In the genomic region with DNA sequence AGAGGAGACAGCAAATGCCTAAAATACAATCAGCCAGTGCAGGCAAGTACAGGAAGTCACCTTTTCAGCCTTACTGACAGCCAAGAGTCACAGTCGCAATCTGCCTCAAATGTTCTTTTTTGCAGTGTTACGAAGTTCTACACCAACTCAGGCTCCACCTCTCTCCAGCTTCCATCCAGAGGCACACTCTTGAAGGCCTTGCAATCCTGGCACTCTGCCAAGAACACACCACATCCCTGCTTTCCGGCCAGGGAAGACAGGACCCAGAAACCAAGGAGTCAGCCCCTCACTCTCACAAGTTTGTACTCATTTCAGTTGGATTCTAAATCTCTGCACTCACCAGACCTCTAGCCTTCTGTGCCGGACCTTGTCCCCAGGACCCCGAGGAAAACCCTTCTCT, we compare ENCODE assay signal across 11 mouse cellular contexts.
A peak's percentile ranks its signal among the peaks of the same experiment; 100 is the strongest.
DNase-seq lines count a peak whose midpoint lies in the region; ATAC-seq lines count a peak whose summit lies in the region.
"Had no signal": no experiment of that assay in that cellular context is flagged by ENCODE, and none has a peak within 500 bp of the region (broad histone marks: within the 10 kb centered on the region; RNA-seq: fewer than 3 reads in every experiment).

No protein-coding gene starts in this region.

- H3K27me3 ChIP-seq in kidney, embryonic 16.5 days (ENCODE audit: insufficient read depth, low read length), result no peaks in the 10 kb centered on the region
- no peaks in the 10 kb centered on the region for H3K27me3 ChIP-seq in liver, embryonic 11.5 days (replicated peaks; ENCODE audit: control insufficient read depth, insufficient read depth, low read length)
- H3K27me3 ChIP-seq: neural tube, embryonic 13.5 days; Patski had no signal

- H3K4me1 ChIP-seq in kidney, embryonic 16.5 days (ENCODE audit: insufficient read depth, low read length), result peaks cover 18% of the 10 kb centered on the region
- peaks cover 5% of the 10 kb centered on the region; the same call in 1 of the 2 replicates for H3K4me1 ChIP-seq in liver, embryonic 11.5 days (replicated peaks; ENCODE audit: control insufficient read depth, insufficient read depth, low read length)

- ATAC-seq in kidney, embryonic 16.5 days (ENCODE audit: low FRiP score, low TSS enrichment), result no peak
- no peak for ATAC-seq in liver, embryonic 11.5 days (replicated peaks; ENCODE audit: low FRiP score)

- 53% methylated on average over 5 of the region's 5 CpGs for WGBS in kidney, embryonic 16.5 days
- 76% methylated on average over 5 of the region's 5 CpGs for WGBS in liver, embryonic 11.5 days

- H3K9ac ChIP-seq in kidney, embryonic 16.5 days (replicated peaks; ENCODE audit: low read length), result no peak overlapping the region
- H3K9ac ChIP-seq in liver, embryonic 11.5 days (ENCODE audit: low read depth, low read length), result no peak overlapping the region
- H3K9ac ChIP-seq: limb, embryonic 13.5 days; neural tube, embryonic 13.5 days had no signal

- H3K4me2 ChIP-seq in kidney, embryonic 16.5 days (replicated peaks; ENCODE audit: low read depth, low read length), result no peak overlapping the region
- H3K4me2 ChIP-seq in liver, embryonic 11.5 days, result no peak overlapping the region
- H3K4me2 ChIP-seq: limb, embryonic 13.5 days; neural tube, embryonic 13.5 days had no signal

- H3K9me3 ChIP-seq in kidney, embryonic 16.5 days (ENCODE audit: low read length), result no peaks in the 10 kb centered on the region
- no peaks in the 10 kb centered on the region for H3K9me3 ChIP-seq in liver, embryonic 11.5 days (ENCODE audit: control insufficient read depth, low read length)
- H3K9me3 ChIP-seq: limb, embryonic 13.5 days; neural tube, embryonic 13.5 days had no signal

- peak; percentile 55 for DNase-seq in kidney, adult 18-20 months
- DNase-seq in adrenal gland, adult 8-10 months, result peak; percentile 53
- peak; percentile 73 for DNase-seq in heart, postnatal 4 days
- DNase-seq in ovary, postnatal 14 days (ENCODE audit: low spot score), result peak; percentile 41
- DNase-seq in B cell, adult 2 months, result no peak
- DNase-seq in layer of hippocampus, postnatal 14 days (ENCODE audit: low spot score in 2 of 2), result no peak
- no peak for DNase-seq in liver, embryonic 11.5 days (ENCODE audit: low spot score)

- no peaks in the 10 kb centered on the region for H3K36me3 ChIP-seq in kidney, embryonic 16.5 days (ENCODE audit: insufficient read depth, low read length)
- H3K36me3 ChIP-seq in liver, embryonic 11.5 days (ENCODE audit: control insufficient read depth, insufficient read depth, low read length), result no peaks in the 10 kb centered on the region
- H3K36me3 ChIP-seq: limb, embryonic 13.5 days; neural tube, embryonic 13.5 days had no signal

- H3K4me3 ChIP-seq in kidney, embryonic 16.5 days (ENCODE audit: low read length), result no peak overlapping the region
- H3K4me3 ChIP-seq in liver, embryonic 11.5 days (ENCODE audit: low read depth, low read length), result no peak overlapping the region
- H3K4me3 ChIP-seq: limb, embryonic 13.5 days; neural tube, embryonic 13.5 days had no signal

- no peak overlapping the region for H3K27ac ChIP-seq in kidney, embryonic 16.5 days (ENCODE audit: low read length)
- no peak overlapping the region for H3K27ac ChIP-seq in liver, embryonic 11.5 days (ENCODE audit: low read depth, low read length)
- H3K27ac ChIP-seq: limb, embryonic 13.5 days; neural tube, embryonic 13.5 days had no signal

Comparison
In these comparisons a context has a peak if more than half of its experiments do, and no peak if none do; other contexts are left out.
1. DNase-seq: peak in kidney, adult 18-20 months (single experiment), adrenal gland, adult 8-10 months (single experiment), heart, postnatal 4 days (single experiment) and ovary, postnatal 14 days (single experiment); none in B cell, adult 2 months (0 of 2), layer of hippocampus, postnatal 14 days (0 of 2) and liver, embryonic 11.5 days (single experiment).